Mouse (Mus musculus) liver, postnatal 0 days (tissue): ENCODE measurements around the gene 1700016K19Rik.

ENCODE experiments used
- CTCF ChIP-seq: sonication (generic); IDR thresholded peaks from 2 replicates; pipeline ENCODE4 v1.5.1; 2016; ENCODE audit warnings: antibody characterized with exemption, low read depth
- EP300 ChIP-seq: IDR thresholded peaks from 2 replicates; pipeline ENCODE4 v1.6.1; 2016; ENCODE audit warnings: antibody characterized with exemption, low read depth, mild to moderate bottlenecking

DNA sequence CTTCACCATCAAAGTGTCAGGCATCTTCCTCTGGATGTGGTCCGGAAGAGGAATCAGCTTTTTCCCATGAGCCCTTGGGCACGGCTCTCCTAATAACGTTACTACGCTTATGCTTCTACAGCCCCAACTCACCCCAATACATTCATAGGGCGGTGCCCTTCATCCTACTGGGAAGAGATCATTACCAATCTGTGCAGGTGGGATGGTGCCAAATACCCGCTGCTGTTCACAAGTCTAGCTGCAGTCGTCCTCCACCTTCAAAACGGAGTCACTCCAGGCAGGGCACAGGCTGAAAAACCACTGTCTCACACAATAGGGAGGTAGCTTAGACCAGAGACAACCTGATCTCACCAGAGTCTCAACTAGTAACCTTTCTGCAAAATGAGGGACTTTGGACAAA lies 35.5 kb downstream of the 1700016K19Rik start:
- TF ChIP-seq CTCF (no peak), EP300 (no peak)
